Mouse (Mus musculus): ENCODE results near the gene Pwwp2b.

DNA sequence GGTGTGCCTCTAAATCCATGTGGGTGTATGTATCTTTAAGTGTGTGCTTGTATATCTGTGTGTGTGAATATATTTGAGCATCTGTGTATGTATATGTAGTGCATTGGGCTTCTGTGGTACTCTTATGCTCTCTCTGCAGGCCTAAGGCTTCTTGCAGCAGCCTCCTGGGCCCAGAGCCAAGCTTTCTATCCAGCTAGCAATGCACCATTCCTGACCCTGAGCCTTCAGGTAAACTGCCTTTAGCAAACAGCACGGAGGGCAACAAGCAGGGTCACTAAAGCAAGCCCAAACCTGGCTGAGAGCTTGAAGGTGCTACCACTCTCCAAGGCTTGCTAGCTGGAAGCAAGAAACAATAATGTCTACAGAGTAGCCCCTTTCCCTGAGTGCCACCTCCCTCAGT lies 31.8 kb downstream of the Pwwp2b start:
- no peak for TF ChIP-seq USF1 (IDR thresholded peaks at IDR 0.05; ENCODE audit: low read depth)
- no peak for TF ChIP-seq FOSL1 (IDR thresholded peaks at IDR 0.05; ENCODE audit: insufficient read depth, low read length, poor library complexity, severe bottlenecking)

Measured in C2C12 (cell line).